Comparison of ENCODE assay signal across 7 mouse cellular contexts in the genomic region with DNA sequence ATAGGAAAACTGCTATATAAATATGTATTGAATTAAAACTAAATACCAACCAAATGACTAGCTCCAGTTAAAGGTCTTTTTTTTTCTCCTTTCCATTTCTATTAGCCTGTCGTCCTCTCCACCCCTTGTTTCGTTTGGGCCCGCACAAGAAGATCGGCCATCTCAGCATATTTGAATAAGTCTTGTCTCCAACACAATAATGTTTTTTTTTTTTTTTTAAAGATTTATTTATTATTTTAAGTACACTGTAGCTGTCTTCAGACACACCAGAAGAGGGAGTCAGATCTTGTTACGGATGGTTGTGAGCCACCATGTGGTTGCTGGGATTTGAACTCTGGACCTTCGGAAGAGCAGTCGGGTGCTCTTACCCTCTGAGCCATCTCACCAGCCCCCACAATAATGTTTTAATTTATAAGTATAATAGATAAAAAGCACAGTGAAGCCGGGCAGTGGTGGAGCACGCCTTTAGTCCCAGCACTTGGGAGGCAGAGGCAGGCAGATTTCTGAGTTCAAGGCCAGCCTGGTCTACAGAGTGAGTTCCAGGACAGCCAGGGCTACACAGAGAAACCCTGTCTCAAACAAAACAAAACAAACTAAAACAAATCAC. TPM values are rescaled to one million over a fixed set of nuclear protein-coding genes. Genes with fewer than 3 reads are reported as not detected.
DNase-seq lines count a peak whose midpoint lies in the region; ATAC-seq and TF ChIP-seq lines count a peak whose summit lies in the region.
"Not testable (repeated sequence)": the region's sequence is repeated elsewhere in the genome, so short reads cannot be mapped to it uniquely, and the experiment has no call there.

A gene (minus strand): TSS at position 51 of the 607 bp plus-strand sequence.

- not testable (repeated sequence) for TF ChIP-seq POLR2A in heart, adult 2 months (IDR thresholded peaks at IDR 0.05; ENCODE audit: insufficient read depth, low read depth, low read length)

- ATAC-seq in hindbrain, embryonic 14.5 days (ENCODE audit: low FRiP score); liver, embryonic 15.5 days (ENCODE audit: insufficient read depth); midbrain, postnatal 0 days (ENCODE audit: low FRiP score): not testable (repeated sequence)

- H3K36me3 ChIP-seq in forebrain, embryonic 10.5 days (replicated peaks) = peaks cover 24% of the 10 kb centered on the region
- peaks cover 14% of the 10 kb centered on the region for H3K36me3 ChIP-seq in heart, adult 2 months (ENCODE audit: control insufficient read depth, insufficient read depth, low read length)
- H3K36me3 ChIP-seq in hindbrain, embryonic 14.5 days (replicated peaks; ENCODE audit: control insufficient read depth, insufficient read depth) = peaks cover 13% of the 10 kb centered on the region
- peaks cover 15% of the 10 kb centered on the region for H3K36me3 ChIP-seq in liver, embryonic 15.5 days (replicated peaks)
- not testable (repeated sequence) for H3K36me3 ChIP-seq in midbrain, postnatal 0 days (ENCODE audit: insufficient read depth, low read length)

- H3K27ac ChIP-seq in forebrain, embryonic 10.5 days = peak within 1 kb of the TSS; percentile 92
- H3K27ac ChIP-seq in heart, adult 2 months = peak within 1 kb of the TSS; percentile 88
- H3K27ac ChIP-seq in hindbrain, embryonic 14.5 days = peak within 1 kb of the TSS; percentile 94
- peak within 1 kb of the TSS; percentile 97 for H3K27ac ChIP-seq in liver, embryonic 15.5 days (replicated peaks)
- H3K27ac ChIP-seq in midbrain, postnatal 0 days (ENCODE audit: low read depth, low read length) = peak within 1 kb of the TSS; percentile 95

- peak within 1 kb of the TSS; percentile 95 for H3K4me3 ChIP-seq in forebrain, embryonic 10.5 days
- H3K4me3 ChIP-seq in heart, adult 2 months = peak within 1 kb of the TSS; percentile 100
- H3K4me3 ChIP-seq in hindbrain, embryonic 14.5 days (replicated peaks; ENCODE audit: low read length) = peak within 1 kb of the TSS; percentile 86
- H3K4me3 ChIP-seq in liver, embryonic 15.5 days (replicated peaks) = peak within 1 kb of the TSS; percentile 99
- peak within 1 kb of the TSS; percentile 96 for H3K4me3 ChIP-seq in midbrain, postnatal 0 days (ENCODE audit: low read depth, low read length)

- 91% methylated on average over 9 of the region's 9 CpGs for WGBS in forebrain, embryonic 10.5 days
- 89% methylated on average over 9 of the region's 9 CpGs for WGBS in heart, adult 2 months
- WGBS in hindbrain, embryonic 14.5 days = 90% methylated on average over 8 of the region's 9 CpGs
- 82% methylated on average over 9 of the region's 9 CpGs for WGBS in liver, embryonic 15.5 days (ENCODE audit: insufficient replicate concordance)
- WGBS in midbrain, postnatal 0 days = 84% methylated on average over 8 of the region's 9 CpGs

- not testable (repeated sequence) for H3K4me1 ChIP-seq in forebrain, embryonic 10.5 days; heart, adult 2 months (ENCODE audit: control insufficient read depth, insufficient read depth, low read length); hindbrain, embryonic 14.5 days (replicated peaks; ENCODE audit: control insufficient read depth, insufficient read depth, low read length); midbrain, postnatal 0 days (ENCODE audit: insufficient read depth, low read length)
- H3K4me1 ChIP-seq in liver, embryonic 15.5 days (replicated peaks) = peaks cover 20% of the 10 kb centered on the region

- intact Hi-C loops in heart, adult 2 months (cut with DNase I) = loop anchor here (10.0 kb wide), 1 partner anchor 211 kb away; no protein-coding TSS in a partner anchor

- not testable (repeated sequence) for DNase-seq in adrenal gland, postnatal 36 days; forebrain, embryonic 10.5 days (ENCODE audit: extremely low spot score, low spot score); heart, adult 2 months; hindbrain, embryonic 14.5 days (ENCODE audit: low spot score); layer of hippocampus, postnatal 36 days; midbrain, postnatal 0 days (ENCODE audit: low spot score)

- not testable (repeated sequence) for H3K27me3 ChIP-seq in forebrain, embryonic 10.5 days (ENCODE audit: poor library complexity, severe bottlenecking); heart, adult 2 months (ENCODE audit: control insufficient read depth, insufficient read depth, low read length); hindbrain, embryonic 14.5 days (ENCODE audit: control insufficient read depth, insufficient read depth, low read length); liver, embryonic 15.5 days; midbrain, postnatal 0 days (ENCODE audit: insufficient read depth, low read length)

- H3K79me2 ChIP-seq in heart, adult 2 months (replicated peaks; ENCODE audit: control insufficient read depth, insufficient read depth, low read length) = not testable (repeated sequence)

- H3K9me3 ChIP-seq in forebrain, embryonic 10.5 days; hindbrain, embryonic 14.5 days (ENCODE audit: control insufficient read depth, low read length); liver, embryonic 15.5 days (replicated peaks); midbrain, postnatal 0 days (ENCODE audit: low read length): not testable (repeated sequence)

- H3K9ac ChIP-seq in heart, adult 2 months (ENCODE audit: low read depth, low read length) = peak within 1 kb of the TSS; percentile 88
- peak within 1 kb of the TSS; percentile 92 for H3K9ac ChIP-seq in hindbrain, embryonic 14.5 days
- peak within 1 kb of the TSS; percentile 94 for H3K9ac ChIP-seq in liver, embryonic 15.5 days
- H3K9ac ChIP-seq in midbrain, postnatal 0 days (replicated peaks; ENCODE audit: low read length, poor library complexity, severe bottlenecking) = peak within 1 kb of the TSS; percentile 93

- not testable (repeated sequence) for TF ChIP-seq CTCF in heart, adult 2 months (IDR thresholded peaks at IDR 0.05); midbrain, postnatal 0 days (IDR thresholded peaks at IDR 0.05)

- H3K4me2 ChIP-seq in hindbrain, embryonic 14.5 days (replicated peaks) = peak within 1 kb of the TSS; percentile 90
- H3K4me2 ChIP-seq in liver, embryonic 15.5 days = peak within 1 kb of the TSS; percentile 77
- H3K4me2 ChIP-seq in midbrain, postnatal 0 days (ENCODE audit: low read depth, low read length, poor library complexity, severe bottlenecking) = peak within 1 kb of the TSS; percentile 60

- not testable (repeated sequence) for TF ChIP-seq EP300 in heart, adult 2 months (IDR thresholded peaks at IDR 0.05; ENCODE audit: insufficient read depth, low read depth, low read length)

RNA-seq across cellular contexts. Expression of the gene that starts here (rescaled TPM):
- 10 to 100 TPM; 79.0 to 87.5 TPM for total RNA-seq in adrenal gland, postnatal 36 days (2021)
- polyA plus RNA-seq in forebrain, embryonic 10.5 days (2016; fragmentation: Nextera tagmentation; extraction: Ambion mirVana) = 32.0 and 33.3 TPM in 2 replicates
- 10 to 100 TPM; 39.6 to 40.4 TPM for total RNA-seq in heart, adult 2 months (2021)
- 7.1 and 13.1 TPM in 2 replicates for polyA plus RNA-seq in heart, adult 2 months (2012; rRNA removed)
- 29.8 and 32.3 TPM in 2 replicates for polyA plus RNA-seq in hindbrain, embryonic 14.5 days (2014; fragmentation: Nextera tagmentation; extraction: Ambion mirVana)
- total RNA-seq in layer of hippocampus, postnatal 36 days (2021) = 10 to 100 TPM; 84.8 to 97.6 TPM
- polyA plus RNA-seq in liver, embryonic 15.5 days (2015; fragmentation: Nextera tagmentation; extraction: Ambion mirVana) = 15.0 and 18.8 TPM in 2 replicates
- total RNA-seq in midbrain, postnatal 0 days (2014; rRNA removed) = 38.9 and 63.4 TPM in 2 replicates
- 27.9 and 29.1 TPM in 2 replicates for polyA plus RNA-seq in midbrain, postnatal 0 days (2015; fragmentation: Nextera tagmentation; extraction: Ambion mirVana)
